Mouse (Mus musculus): ENCODE measurements at regions not wholly inside any gene's neighbourhood (a gene's known extent, or its start where the extent isn't known, plus 50 kb on each side); places are given as distances from the start of the nearest gene placed in this dataset.

GRCm38 (mm10) chr13:84401006-84401405 lies 178.9 kb downstream of the Tmem161b start:
- Histone ChIP-seq H3K4me3 (replicated peaks; ENCODE audit: low read length) (no peak overlapping the region), H3K9me3 (ENCODE audit: control insufficient read depth, low read length) (no peaks in the 10 kb centered on the region), H3K4me2 (replicated peaks; ENCODE audit: low read depth, low read length, severe bottlenecking) (no peak overlapping the region), H3K27ac (replicated peaks; ENCODE audit: low read depth, low read length) (no peak overlapping the region), H3K36me3 (ENCODE audit: control insufficient read depth, insufficient read depth, low read length) (no peaks in the 10 kb centered on the region), H3K9ac (ENCODE audit: low read depth, low read length, severe bottlenecking) (no peak overlapping the region), H3K4me1 (ENCODE audit: control insufficient read depth, insufficient read depth, low read length) (no peaks in the 10 kb centered on the region), H3K27me3 (ENCODE audit: control insufficient read depth, insufficient read depth, low read length) (no peaks in the 10 kb centered on the region)
- no peak for TF ChIP-seq POLR2A (IDR thresholded peaks at IDR 0.05; ENCODE audit: borderline replicate concordance, extremely low read depth, insufficient read depth, insufficient read length)
- no peak for ATAC-seq (ENCODE audit: low FRiP score, low read depth)
- no peak for DNase-seq (ENCODE audit: low spot score)

GRCm38 (mm10) chr13:84404566-84405194 lies 182.6 kb downstream of the Tmem161b start:
- Histone ChIP-seq H3K4me2 (replicated peaks; ENCODE audit: low read depth, low read length, severe bottlenecking) (no peak overlapping the region), H3K4me3 (replicated peaks; ENCODE audit: low read length) (no peak overlapping the region), H3K27ac (replicated peaks; ENCODE audit: low read depth, low read length) (no peak overlapping the region), H3K4me1 (ENCODE audit: control insufficient read depth, insufficient read depth, low read length) (no peaks in the 10 kb centered on the region), H3K27me3 (ENCODE audit: control insufficient read depth, insufficient read depth, low read length) (no peaks in the 10 kb centered on the region), H3K9ac (ENCODE audit: low read depth, low read length, severe bottlenecking) (no peak overlapping the region), H3K36me3 (ENCODE audit: control insufficient read depth, insufficient read depth, low read length) (no peaks in the 10 kb centered on the region), H3K9me3 (ENCODE audit: control insufficient read depth, low read length) (no peaks in the 10 kb centered on the region)
- no peak for ATAC-seq (ENCODE audit: low FRiP score, low read depth)
- no peak for TF ChIP-seq POLR2A (IDR thresholded peaks at IDR 0.05; ENCODE audit: borderline replicate concordance, extremely low read depth, insufficient read depth, insufficient read length)
- no peak for DNase-seq (ENCODE audit: low spot score)
- WGBS: 65% methylated on average over 19 of the region's 19 CpGs

GRCm38 (mm10) chr13:84434444-84434843 lies 212.3 kb downstream of the Tmem161b start:
- no peak for ATAC-seq (ENCODE audit: low FRiP score, low read depth)
- Histone ChIP-seq H3K4me3 (replicated peaks; ENCODE audit: low read length) (no peak overlapping the region), H3K4me1 (ENCODE audit: control insufficient read depth, insufficient read depth, low read length) (no peaks in the 10 kb centered on the region), H3K9ac (ENCODE audit: low read depth, low read length, severe bottlenecking) (no peak overlapping the region), H3K36me3 (ENCODE audit: control insufficient read depth, insufficient read depth, low read length) (no peaks in the 10 kb centered on the region), H3K9me3 (ENCODE audit: control insufficient read depth, low read length) (no peaks in the 10 kb centered on the region), H3K27ac (replicated peaks; ENCODE audit: low read depth, low read length) (no peak overlapping the region), H3K27me3 (ENCODE audit: control insufficient read depth, insufficient read depth, low read length) (no peaks in the 10 kb centered on the region), H3K4me2 (replicated peaks; ENCODE audit: low read depth, low read length, severe bottlenecking) (no peak overlapping the region)
- WGBS: 76% methylated on average over 2 of the region's 2 CpGs
- TF ChIP-seq POLR2A (IDR thresholded peaks at IDR 0.05; ENCODE audit: borderline replicate concordance, extremely low read depth, insufficient read depth, insufficient read length): no peak
- DNase-seq (ENCODE audit: low spot score): no peak

GRCm38 (mm10) chr13:84437586-84438443 lies 215.7 kb downstream of the Tmem161b start:
- no peak overlapping the region for H3K4me3 ChIP-seq (replicated peaks; ENCODE audit: low read length)
- no peak overlapping the region for H3K4me2 ChIP-seq (replicated peaks; ENCODE audit: low read depth, low read length, severe bottlenecking)
- no peak for TF ChIP-seq POLR2A (IDR thresholded peaks at IDR 0.05; ENCODE audit: borderline replicate concordance, extremely low read depth, insufficient read depth, insufficient read length)
- no peak for DNase-seq (ENCODE audit: low spot score)
- WGBS: 81% methylated on average over 5 of the region's 5 CpGs
- no peak overlapping the region for H3K9ac ChIP-seq (ENCODE audit: low read depth, low read length, severe bottlenecking)
- no peak overlapping the region for H3K27ac ChIP-seq (replicated peaks; ENCODE audit: low read depth, low read length)
- no peaks in the 10 kb centered on the region for H3K27me3 ChIP-seq (ENCODE audit: control insufficient read depth, insufficient read depth, low read length)
- no peaks in the 10 kb centered on the region for H3K4me1 ChIP-seq (ENCODE audit: control insufficient read depth, insufficient read depth, low read length)
- no peak for ATAC-seq (ENCODE audit: low FRiP score, low read depth)
- H3K9me3 ChIP-seq (ENCODE audit: control insufficient read depth, low read length): no peaks in the 10 kb centered on the region
- H3K36me3 ChIP-seq (ENCODE audit: control insufficient read depth, insufficient read depth, low read length): no peaks in the 10 kb centered on the region

GRCm38 (mm10) chr13:84438444-84438766 lies 216.3 kb downstream of the Tmem161b start:
- Histone ChIP-seq H3K9me3 (ENCODE audit: control insufficient read depth, low read length) (no peaks in the 10 kb centered on the region), H3K27ac (replicated peaks; ENCODE audit: low read depth, low read length) (no peak overlapping the region), H3K4me1 (ENCODE audit: control insufficient read depth, insufficient read depth, low read length) (no peaks in the 10 kb centered on the region), H3K27me3 (ENCODE audit: control insufficient read depth, insufficient read depth, low read length) (no peaks in the 10 kb centered on the region), H3K4me2 (replicated peaks; ENCODE audit: low read depth, low read length, severe bottlenecking) (no peak overlapping the region), H3K9ac (ENCODE audit: low read depth, low read length, severe bottlenecking) (no peak overlapping the region), H3K36me3 (ENCODE audit: control insufficient read depth, insufficient read depth, low read length) (no peaks in the 10 kb centered on the region), H3K4me3 (replicated peaks; ENCODE audit: low read length) (no peak overlapping the region)
- TF ChIP-seq POLR2A (IDR thresholded peaks at IDR 0.05; ENCODE audit: borderline replicate concordance, extremely low read depth, insufficient read depth, insufficient read length): no peak
- ATAC-seq (ENCODE audit: low FRiP score, low read depth): no peak
- DNase-seq (ENCODE audit: low spot score): no peak
- 72% methylated on average over 2 of the region's 2 CpGs for WGBS
